Mouse (Mus musculus) heart, postnatal 25 days (tissue): Measurements from ENCODE around the gene Dnajb13. TPM values are rescaled to one million over a fixed set of nuclear protein-coding genes. Genes with fewer than 3 reads are reported as not detected.
A peak's percentile ranks its signal among the peaks of the same experiment; 100 is the strongest.

ENCODE experiments used
- DNase-seq: peaks from one replicate; pipeline ENCODE4 v3.0.0; 2022; ENCODE audit warnings: low spot score
- intact Hi-C: fragments of 180-260 bp; cut with DNase I; formaldehyde crosslinking; loops from one replicate; pipeline ENCODE4 v1.15.1; 2025
- total RNA-seq, 2 experiments: library from RNA; stranded (reverse); gene quantifications; 2 replicates each; pipeline ENCODE4 v1.2.3; 2021

The Dnajb13 gene
- not detected for total RNA-seq

DNA sequence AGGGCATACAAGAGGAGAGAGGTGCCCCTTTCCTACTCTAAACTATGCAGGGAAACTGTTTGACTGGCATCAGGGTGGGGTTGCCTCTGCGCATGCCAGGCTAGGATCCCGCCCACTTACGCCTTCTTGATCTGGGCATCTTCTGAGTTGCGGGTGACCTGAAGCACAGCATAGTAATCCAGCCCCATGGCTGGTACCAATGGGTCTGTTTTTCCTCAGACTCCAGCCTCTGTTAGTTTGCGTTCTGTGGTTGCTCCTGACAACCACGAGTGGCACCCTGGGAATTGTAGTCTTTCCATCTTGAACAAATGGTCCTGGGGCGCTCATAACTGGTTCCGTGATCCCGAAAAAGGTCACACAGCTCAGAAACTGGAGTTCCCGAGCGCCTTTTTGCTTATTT is at the start of gene Dnajb13:
TSS of gene Dnajb13 (minus strand) at position 388 of the 400 bp plus-strand sequence.
- intact Hi-C loops, result no loop called here
- no peak for DNase-seq

DNA sequence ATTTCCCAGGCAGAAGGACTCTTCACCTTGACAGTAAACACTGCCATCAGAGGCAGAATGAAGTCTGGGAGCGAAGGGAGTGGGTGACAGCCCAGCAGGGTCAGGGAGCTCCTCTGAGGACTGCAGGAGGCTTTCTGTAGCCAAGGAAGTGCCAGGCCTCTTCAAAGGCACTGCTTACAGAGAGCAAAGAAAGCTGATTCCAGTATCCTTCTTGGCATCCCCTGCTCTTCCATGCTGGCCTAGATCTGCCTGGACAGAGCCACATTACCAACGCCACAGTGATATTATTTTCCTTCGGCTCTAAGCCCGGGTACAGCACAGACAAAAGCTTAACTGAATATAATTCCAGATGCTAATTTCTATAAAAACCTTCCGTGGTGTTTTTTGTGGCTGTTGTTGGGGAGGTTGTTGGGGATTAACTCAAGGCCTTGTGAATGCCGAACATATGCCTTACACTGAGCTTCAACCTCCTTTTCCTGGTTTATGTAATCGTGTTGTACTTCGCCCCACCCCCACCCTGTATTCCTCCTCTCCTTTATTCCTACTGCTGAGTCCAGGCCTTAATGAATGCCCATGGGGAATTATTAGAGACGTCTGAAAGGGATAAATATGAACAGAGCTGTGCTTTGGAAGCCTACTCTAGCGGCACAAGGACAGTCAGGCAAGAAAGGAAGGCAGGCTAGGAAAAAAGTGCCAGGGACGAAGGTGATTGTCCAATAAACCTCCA is 47.3 kb upstream of the Dnajb13 start:
- intact Hi-C loops, result no loop called here
- no peak for DNase-seq

DNA sequence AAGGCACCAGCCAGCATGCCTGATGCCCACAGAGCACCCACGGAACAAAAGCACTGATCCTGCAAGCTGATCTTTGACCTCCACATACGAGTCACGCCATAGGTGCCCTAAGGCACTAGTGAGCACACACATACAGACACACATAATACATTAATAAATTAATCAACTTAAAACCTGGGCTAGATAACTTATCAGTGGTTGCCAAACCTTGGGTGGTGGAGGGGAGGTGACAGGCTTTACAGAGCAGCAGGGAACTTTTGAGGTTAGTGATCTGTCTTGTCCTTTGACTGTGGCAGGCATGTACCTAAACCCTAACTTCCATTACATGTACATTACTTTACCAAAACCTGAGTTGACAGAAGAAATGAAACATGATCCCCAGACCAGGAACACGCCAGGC is 44.6 kb upstream of the Dnajb13 start:
- no peak for DNase-seq
- intact Hi-C loops, result loop anchor here (2.0 kb wide), 1 partner anchor 19 kb away; no protein-coding TSS in a partner anchor

DNA sequence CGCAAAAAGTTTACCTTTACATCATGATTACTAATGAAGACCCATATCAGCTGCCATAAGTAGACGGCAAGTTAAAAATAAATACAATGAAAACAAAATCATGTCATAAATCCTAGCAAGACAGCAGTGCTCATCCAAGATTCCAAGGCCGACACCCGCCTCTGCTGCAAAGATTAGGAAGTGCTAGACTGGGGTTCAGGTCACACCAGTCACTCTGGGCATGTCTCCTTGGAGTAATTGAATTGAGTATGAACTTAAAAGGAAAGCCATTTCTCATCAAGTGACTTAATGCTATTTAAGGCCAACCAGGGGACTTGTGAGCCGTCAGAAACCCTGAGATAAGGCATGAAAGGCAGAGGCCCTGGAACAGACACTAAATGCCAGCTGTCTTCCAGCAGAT is 42.5 kb upstream of the Dnajb13 start:
- DNase-seq, result no peak
- intact Hi-C loops, result no loop called here

DNA sequence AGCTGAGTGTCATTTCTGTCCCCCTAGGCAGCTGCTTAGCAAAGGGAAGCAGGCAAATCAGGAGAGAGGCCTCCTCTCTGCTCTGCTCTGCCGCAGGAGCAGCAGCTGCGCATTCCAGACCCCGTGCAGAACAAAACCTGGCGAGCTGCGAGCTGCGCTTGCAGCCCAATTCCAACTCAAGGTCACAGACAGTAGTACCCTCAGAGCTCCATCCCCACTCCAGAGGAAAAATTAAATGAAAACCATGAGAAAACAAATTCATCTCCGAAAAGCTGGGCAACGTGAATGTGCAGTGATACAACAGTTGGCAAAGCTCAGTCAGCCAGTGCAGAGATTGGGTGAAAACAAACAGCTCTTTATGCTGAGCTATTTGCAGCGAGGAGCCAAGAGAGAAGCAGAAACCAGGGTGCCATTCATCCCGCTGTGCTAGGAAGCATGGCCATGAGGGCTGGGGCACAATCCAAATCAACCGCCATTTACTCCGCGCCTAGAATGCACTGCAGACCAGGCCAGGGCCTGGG is 40.7 kb upstream of the Dnajb13 start:
- intact Hi-C loops, result no loop called here
- DNase-seq, result no peak

DNA sequence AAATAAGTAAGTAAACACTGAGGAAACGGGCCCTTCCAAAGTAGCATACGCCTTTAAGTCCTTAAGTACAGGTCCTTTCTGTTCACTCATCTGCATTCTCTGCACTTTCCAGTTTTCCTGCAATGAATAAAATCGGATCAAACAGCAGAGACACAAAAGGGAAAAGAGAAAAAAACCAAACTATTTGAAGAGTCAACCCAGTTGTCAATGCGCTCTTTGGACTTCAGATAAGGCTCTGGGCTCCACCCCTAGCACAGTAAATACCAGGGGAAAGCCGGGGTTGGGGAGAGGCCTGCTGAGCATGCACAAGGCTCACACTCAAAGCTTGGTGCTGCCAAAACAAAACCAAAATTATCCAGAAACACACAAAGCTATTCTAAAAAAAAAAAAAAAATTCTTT is 40.2 kb upstream of the Dnajb13 start:
- DNase-seq, result no peak
- intact Hi-C loops, result no loop called here

DNA sequence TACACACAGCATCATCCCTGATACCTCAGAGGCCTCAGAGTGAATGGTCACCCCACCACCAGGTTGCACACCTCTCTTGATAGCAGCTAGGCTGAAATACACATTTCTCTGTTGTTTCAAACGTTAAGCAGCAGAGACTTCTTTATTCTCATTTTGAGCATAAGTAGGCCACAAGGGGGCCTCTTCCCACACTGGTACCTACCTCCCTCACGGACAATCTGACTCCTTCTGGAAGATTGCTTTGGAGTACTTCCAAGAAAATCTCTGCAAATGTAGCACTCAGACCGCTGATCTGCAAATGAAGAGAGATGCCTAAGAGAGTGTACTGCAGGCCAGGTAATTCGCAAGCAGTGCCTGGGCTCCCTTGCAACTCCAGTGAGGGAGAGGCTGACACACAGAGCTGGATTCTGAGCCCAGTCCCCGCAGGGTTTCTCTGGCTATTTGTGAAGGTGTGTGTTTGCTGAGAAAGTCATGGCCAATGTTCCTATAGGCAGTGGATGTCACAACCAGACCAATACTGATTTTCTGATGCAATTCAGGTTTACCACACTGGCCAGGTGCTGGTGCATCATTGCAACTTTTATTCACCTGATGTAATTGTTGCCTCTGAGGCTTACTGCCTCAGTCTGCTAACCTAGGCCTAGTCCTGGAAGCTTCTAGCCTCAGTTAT is 35.7 kb upstream of the Dnajb13 start:
- intact Hi-C loops, result no loop called here
- DNase-seq, result no peak

DNA sequence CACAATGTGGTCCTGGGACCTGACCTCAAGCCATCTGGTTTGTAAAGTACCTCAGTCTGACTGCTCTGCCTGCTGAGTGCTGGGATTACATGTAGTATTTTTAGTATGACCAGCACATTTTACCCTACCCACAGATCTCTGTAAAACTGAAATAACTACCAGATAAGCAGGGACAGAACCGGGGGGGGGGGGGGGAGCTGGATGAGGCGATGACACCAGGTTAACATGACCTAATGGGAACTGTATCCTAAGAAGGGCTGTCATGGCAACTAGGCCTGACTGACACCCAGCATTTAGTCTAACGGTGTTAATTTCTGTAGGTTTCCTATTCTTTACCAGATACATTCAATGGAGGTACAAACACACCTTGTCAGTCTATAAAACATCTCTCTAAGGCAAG is 35.0 kb upstream of the Dnajb13 start:
- DNase-seq, result no peak
- intact Hi-C loops, result no loop called here

DNA sequence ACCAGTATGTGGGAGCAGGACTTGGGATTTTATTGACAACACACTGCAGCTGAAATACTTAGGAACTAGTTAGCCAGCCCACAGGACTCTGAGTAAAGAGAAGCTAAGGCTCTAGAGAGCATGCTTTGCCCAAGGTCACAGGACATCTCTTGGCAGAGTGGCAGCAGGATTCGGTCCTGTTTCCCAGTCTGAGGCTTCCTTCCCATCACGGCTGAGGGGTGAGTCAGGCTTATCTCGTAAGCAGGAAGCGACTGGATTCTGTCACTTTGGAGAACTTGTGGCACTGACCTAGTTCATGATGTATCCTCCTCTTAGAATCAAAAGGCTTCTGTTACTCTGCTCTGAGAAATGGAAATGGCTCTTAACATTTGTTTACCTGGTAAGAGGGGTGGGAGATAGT is 32.9 kb upstream of the Dnajb13 start:
- intact Hi-C loops, result no loop called here
- DNase-seq, result no peak

DNA sequence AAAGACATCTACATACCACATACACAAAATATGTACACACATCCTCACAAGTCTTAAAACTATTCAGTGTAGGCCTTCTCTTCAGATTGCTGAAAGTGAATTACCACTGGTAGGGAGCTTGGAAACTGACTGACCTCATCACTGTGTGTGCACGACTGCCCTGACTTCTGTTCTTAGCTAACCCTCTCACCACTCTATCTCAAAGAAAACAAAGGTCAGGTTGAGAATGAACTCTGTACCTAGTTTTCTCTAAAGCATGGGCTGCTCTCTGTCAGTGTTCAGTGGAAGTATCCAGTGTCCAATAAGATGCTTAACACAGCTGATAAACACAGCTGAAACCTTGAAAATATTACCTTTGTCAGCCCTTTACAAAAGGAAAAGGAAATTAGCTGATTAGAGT is 29.7 kb upstream of the Dnajb13 start:
- no peak for DNase-seq
- intact Hi-C loops, result no loop called here

DNA sequence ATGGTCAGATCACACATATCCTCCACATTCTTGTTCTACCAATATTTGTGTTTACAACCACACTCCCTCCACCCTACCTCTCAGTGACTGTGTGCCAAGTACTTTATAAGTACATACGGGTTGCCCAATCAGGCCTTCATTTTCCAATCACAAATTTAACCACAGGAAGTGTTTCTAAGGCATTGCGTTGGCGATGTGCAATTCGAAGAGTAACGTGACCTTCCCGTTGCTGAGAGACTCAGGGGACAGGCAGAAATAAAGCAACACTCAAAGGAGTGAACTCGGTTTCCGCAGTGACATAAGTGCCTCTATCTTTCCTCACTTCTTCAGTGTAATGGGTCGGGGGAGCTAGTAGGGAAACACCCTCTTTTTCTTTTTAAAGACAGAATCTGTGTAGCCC is 24.8 kb upstream of the Dnajb13 start:
- DNase-seq, result no peak
- intact Hi-C loops, result loop anchor here (5.0 kb wide), 1 partner anchor 43 kb away; no protein-coding TSS in a partner anchor

DNA sequence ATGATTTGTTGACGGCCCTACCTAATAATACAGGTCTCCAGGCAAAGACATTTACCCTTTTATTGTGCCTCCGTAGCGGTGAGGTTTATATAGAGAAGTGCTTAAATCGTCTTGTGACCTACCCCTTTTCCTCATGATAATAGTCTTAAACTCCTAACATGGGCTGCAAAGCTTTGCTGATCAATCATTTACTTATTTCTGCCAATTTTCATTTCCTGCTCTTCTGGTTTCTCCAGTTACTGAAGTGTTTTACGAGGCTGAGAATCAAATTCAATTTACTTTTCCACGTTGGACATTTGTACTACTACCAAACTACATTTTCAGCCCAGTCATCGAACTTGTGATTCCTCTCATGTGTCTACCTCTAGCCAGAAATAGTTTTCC is 22.8 kb upstream of the Dnajb13 start:
- no peak for DNase-seq
- intact Hi-C loops, result loop anchor here (5.0 kb wide), 1 partner anchor 45 kb away; no protein-coding TSS in a partner anchor

DNA sequence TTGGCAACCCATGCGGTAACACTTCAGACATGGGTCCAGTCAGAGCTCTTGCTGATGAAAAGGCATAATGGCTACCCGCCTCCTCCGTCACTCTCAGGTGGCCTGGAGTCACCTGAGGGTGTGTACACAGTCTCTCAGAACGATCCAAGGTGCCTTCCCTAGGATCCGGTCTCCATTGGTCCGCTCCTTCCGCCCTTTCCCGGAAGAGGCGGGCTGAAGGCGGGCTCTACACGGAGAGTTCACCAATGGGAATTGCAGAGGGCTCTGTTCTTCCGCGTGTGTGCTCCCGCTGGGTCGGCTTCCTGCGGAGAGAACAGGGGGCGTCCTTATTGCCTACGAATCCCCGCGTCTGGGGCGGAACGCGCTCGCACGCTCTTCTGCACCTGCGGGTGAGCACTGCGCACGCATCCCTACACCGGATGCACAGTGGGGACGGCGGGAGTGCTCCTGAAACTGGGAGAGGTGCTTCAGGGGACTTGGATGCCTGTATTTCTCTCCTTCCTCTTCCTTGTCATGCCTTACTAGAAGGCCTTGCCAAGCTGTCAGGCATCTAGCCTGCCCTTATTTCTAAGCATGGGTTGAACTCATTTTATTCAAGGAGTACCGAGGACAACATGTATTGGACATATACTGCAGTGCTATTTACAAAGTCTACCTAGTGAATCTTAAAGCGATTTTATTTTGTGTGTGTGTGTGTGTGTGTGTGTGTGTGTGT is 22.2 kb upstream of the Dnajb13 start, which contains the start of gene Coa4:
TSS of gene Coa4 (plus strand) at position 268 of the 715 bp plus-strand sequence.
- intact Hi-C loops, result loop anchor here (5.0 kb wide), 1 partner anchor 45 kb away; no protein-coding TSS in a partner anchor
- peak; percentile 77 for DNase-seq

DNA sequence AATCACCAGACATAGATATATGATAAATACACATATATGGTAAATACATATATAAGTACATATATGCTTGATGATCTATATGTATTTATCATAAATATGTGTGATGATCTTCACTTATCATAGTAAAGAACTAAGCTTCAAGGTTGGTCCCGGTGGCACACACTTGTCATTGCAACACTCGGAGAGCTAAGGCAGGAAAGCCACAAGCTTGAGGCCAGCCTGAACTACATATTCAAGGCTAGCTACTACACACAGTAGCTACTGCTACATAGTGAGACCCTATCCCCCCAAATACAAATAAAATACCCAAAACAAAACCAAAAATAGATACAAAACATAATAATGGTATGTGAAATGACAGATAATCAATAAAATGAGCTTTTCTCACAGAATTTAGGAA is 21.1 kb upstream of the Dnajb13 start:
- intact Hi-C loops, result loop anchor here (5.0 kb wide), 1 partner anchor 46 kb away; no protein-coding TSS in a partner anchor
- DNase-seq, result no peak

DNA sequence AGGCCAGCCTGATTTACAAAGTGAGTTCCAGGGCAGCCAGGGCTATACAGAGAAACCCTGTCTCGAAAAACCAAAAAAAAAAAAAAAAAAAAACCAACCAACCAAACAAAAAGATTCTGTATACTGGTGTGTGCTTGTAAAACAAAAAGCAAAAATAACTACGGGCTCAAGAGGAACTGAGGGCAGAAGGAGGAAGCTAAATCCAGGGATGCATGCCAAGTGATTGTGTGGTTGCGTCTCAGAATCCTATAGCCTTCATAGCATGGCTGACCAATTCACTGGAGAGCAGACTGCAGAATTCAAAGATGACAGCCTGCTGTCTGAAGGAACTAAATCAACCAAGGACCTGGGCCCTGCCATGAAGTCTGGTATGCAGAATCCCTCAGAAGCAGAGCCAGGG is 19.5 kb upstream of the Dnajb13 start:
- intact Hi-C loops, result no loop called here
- no peak for DNase-seq

DNA sequence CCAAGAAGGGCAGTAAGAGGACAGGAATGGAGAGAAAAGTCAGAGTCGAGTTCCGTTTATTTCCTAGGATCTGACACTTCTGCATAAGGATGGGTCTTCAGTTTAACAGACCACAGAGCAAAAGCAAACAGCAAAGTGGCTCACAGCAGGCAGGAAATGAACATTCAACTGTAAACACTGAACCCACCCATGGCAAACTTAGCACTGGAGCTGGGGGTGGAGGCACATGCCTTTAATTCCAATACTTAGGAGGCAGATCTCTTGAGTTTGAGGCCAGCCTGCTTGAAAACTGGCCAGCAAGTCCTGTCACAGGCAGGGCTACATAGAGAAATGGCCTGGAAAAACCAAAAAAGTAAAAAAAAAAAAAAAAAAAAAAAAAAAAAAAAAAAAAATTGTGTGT is 18.7 kb upstream of the Dnajb13 start:
- DNase-seq, result no peak
- intact Hi-C loops, result no loop called here

DNA sequence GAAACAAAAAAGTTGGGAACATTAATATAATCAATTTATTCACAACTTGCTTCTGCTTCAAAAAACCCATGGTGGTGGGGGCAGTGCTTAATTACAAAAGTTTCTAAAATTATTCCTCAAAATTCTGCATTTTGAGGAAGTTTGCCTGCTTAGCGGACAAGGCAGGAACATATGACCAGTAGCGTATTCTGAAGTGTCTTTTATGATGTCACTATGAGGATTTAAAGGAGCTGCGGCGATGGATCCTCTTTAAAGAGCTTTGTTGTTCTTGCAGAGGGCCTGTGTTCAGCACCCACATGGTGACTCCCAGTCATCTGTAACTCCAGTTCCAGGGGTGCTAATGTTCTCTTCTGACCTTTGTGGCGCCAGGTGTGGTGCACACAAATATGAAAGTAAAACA is 16.0 kb upstream of the Dnajb13 start:
- intact Hi-C loops, result no loop called here
- no peak for DNase-seq

DNA sequence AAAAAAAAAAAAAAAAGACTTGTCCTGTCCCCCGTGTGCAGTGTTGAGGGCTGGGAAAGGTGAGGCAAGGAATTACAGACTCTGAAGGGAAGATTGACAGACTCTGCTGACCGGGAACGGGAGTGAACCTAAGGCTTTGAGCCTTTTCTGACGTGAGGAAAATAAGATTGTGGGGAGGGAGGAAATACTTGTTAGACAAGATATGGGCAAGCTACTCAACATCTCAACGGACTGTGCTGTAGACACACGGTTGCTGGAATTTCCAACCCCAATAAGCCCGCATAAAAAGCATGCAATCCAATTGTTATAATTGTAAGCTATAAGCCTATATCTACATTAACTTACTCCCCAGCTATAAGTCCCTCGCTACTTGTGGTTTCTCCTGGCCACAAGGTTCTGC is 9.9 kb upstream of the Dnajb13 start:
- no peak for DNase-seq
- intact Hi-C loops, result loop anchor here (5.0 to 10.0 kb wide), 2 partner anchors 138 to 290 kb away; partner anchors contain the start of gene Plekhb1

DNA sequence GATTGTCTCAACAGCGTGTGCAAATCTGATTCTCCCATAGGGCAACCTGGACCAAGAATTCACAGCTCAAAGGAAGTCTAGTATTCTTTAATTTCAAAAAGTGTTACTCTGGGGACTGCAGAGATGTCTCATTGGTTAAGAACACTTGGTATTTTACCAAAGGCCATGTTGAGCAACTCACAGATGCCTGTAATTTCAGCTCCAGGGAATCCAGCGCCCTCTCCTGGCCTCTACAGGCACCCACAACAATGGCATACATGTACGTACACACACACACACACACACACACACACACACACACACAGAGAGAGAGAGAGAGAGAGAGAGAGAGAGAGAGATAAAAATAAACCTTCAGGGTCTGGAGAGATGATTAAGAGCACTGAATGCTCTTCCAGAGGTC is 7.5 kb upstream of the Dnajb13 start:
- DNase-seq, result no peak
- intact Hi-C loops, result loop anchor here (5.0 to 10.0 kb wide), 2 partner anchors 140 to 293 kb away; partner anchors contain the start of gene Plekhb1

DNA sequence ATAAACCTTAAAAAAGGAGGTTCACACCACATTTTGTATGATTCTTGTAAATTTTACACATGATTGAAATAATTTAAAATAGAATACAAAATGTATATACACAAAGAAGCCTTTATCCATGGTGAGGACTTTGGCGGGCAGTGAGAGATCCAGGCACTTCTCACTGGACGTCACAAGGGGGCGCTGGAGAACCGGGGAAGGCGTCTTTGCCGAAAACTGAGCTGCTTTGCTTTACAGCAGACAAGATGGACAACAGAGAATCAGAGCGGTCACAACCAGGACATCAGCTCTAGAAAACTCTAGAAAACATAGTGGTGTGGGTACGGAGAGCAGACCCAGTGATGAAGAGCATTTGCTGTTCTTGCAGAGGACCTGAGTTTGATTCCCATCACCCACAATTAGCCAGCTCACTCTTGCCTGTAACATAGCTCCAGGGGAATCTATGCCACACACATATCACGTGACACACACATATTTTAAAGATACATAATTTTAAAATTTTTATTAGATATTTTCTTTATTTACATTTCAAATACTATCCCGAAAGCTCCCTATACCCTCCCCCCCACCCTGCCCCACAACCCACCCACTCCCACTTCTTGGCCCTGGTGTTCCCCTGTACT is 6.0 kb upstream of the Dnajb13 start:
- intact Hi-C loops, result loop anchor here (2.0 to 10.0 kb wide), 4 partner anchors 116 to 294 kb away; partner anchors contain the start of gene Plekhb1
- no peak for DNase-seq
